Mouse (Mus musculus) liver, embryonic 14.5 days (tissue): ENCODE measurements around the gene Polr3gl. TPM values are rescaled to one million over a fixed set of nuclear protein-coding genes. Genes with fewer than 3 reads are reported as not detected.

Experiments
- ATAC-seq: fragments of 200-750 bp; cut with Nextera tagmentation; 2 replicates; pipeline ENCODE4 v1.8.0; 2017; ENCODE audit warnings: moderate number of reproducible peaks, mild to moderate bottlenecking, moderate library complexity; ENCODE audit not compliant: insufficient read depth
- DNase-seq, 3 experiments: peaks; one replicate each; pipeline ENCODE4 v3.0.0-alpha.2; 2012 to 2013; ENCODE audit warnings: low read depth in 3 of 3, low spot score in 3 of 3
- H3K27ac ChIP-seq: fragments of 300-500 bp; sonication (generic); 2 replicates; pipeline ENCODE4 v1.5.1; 2014; ENCODE audit warnings: moderate library complexity, mild to moderate bottlenecking, control low read depth, inconsistent platforms
- H3K27me3 ChIP-seq: fragments of 300-500 bp; sonication (generic); 2 replicates; pipeline ENCODE4 v1.6.1; 2014; ENCODE audit warnings: mild to moderate bottlenecking, low read length, moderate library complexity; ENCODE audit not compliant: control insufficient read depth, insufficient read depth
- H3K36me3 ChIP-seq: fragments of 300-500 bp; sonication (generic); replicated peaks from 2 replicates; pipeline ENCODE4 v1.6.1; 2014; ENCODE audit warnings: low read depth; ENCODE audit not compliant: control insufficient read depth, insufficient read depth
- H3K4me1 ChIP-seq, 2 experiments: fragments of 200-500 bp in 1 of 2; fragments of 300-500 bp in 1 of 2; sonication (generic) in 1 of 2; replicated peaks; 2 replicates each; pipeline ENCODE4 v1.6.1; 2012 to 2014; ENCODE audit warnings: antibody characterized with exemption in 1 of 2, inconsistent platforms in 1 of 2, low read length in 1 of 2; ENCODE audit not compliant: control insufficient read depth in 2 of 2, insufficient read depth in 2 of 2
- H3K4me2 ChIP-seq: fragments of 300-500 bp; sonication (generic); 2 replicates; pipeline ENCODE4 v1.6.1; 2014; ENCODE audit warnings: low read depth, mild to moderate bottlenecking, control low read depth, moderate library complexity
- H3K4me3 ChIP-seq, 2 experiments: fragments of 200-500 bp in 1 of 2; fragments of 300-500 bp in 1 of 2; sonication (generic) in 1 of 2; 2 replicates each; pipeline ENCODE4 v1.5.1; 2012 to 2014; ENCODE audit warnings: low read depth in 2 of 2, low read length in 2 of 2, mild to moderate bottlenecking in 2 of 2, control low read depth in 1 of 2, inconsistent platforms in 1 of 2, moderate library complexity in 1 of 2; ENCODE audit not compliant: insufficient read depth in 1 of 2
- H3K9ac ChIP-seq: fragments of 300-500 bp; sonication (generic); replicated peaks from 2 replicates; pipeline ENCODE4 v1.6.1; 2014; ENCODE audit warnings: mild to moderate bottlenecking, control low read depth, moderate library complexity
- H3K9me3 ChIP-seq: fragments of 300-500 bp; sonication (generic); 2 replicates; pipeline ENCODE4 v1.6.1; 2016; ENCODE audit warnings: low read length, mixed read lengths; ENCODE audit not compliant: control insufficient read depth
- CTCF ChIP-seq: IDR thresholded peaks from 2 replicates; pipeline ENCODE4 v1.5.1; 2016; ENCODE audit warnings: antibody characterized with exemption, low read depth, control low read depth
- EP300 ChIP-seq: IDR thresholded peaks from 2 replicates; pipeline ENCODE4 v1.6.1; 2016; ENCODE audit warnings: antibody characterized with exemption, low read depth
- WGBS: fragments of 180-500 bp; shearing (Covaris S2); extraction: QIAGEN DNeasy Blood & Tissue Kit; methylation state at CpG from one replicate; pipeline ENCODE4 v1.1.7; 2014; ENCODE audit not compliant: insufficient replicate concordance; 5-methylcytosine and 5-hydroxymethylcytosine counted together
- polyA plus RNA-seq, 2 experiments: library from polyadenylated mRNA; depleted of rRNA in 1 of 2; stranded (reverse) in 1 of 2; unstranded in 1 of 2; fragments of >200 nt; fragmentation: Nextera tagmentation in 1 of 2; extraction: Ambion mirVana in 1 of 2; gene quantifications; 2 replicates each; pipeline versions ENCODE4 v1.2.1 to v1.2.3; 2012 to 2014

Gene Polr3gl
- polyA plus RNA-seq, 2 experiments = 3.0 to 11.8 TPM

DNA sequence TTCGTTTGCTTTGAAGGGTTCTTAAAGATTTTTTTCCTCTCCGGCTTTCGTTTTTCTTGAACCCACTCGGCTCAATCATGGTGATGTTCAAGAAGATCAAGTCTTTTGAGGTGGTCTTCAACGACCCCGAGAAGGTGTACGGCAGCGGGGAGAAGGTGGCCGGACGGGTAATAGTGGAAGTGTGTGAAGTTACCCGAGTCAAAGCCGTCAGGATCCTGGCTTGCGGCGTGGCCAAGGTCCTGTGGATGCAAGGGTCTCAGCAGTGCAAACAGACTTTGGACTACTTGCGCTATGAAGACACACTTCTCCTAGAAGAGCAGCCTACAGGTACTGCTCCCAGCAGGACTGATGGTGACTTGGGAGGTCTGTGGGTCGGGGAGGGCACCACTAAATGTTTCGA lies 35.8 kb downstream of the Polr3gl start:
- Histone ChIP-seq H3K9ac (peak overlapping the region; percentile 97), H3K4me3 (peak overlapping the region; percentile 89 to 99), H3K27ac (peak overlapping the region; percentile 90), H3K4me2 (peak overlapping the region; percentile 99), H3K4me1 (peaks cover 10 to 15% of the 10 kb centered on the region in 2 experiments), H3K27me3 (no peaks in the 10 kb centered on the region), H3K36me3 (peaks cover 15% of the 10 kb centered on the region), H3K9me3 (no peaks in the 10 kb centered on the region)
- DNase-seq (no peak), ATAC-seq (peak; percentile 24; the same call in 1 of the 2 replicates)
- under 1% methylated on average over 17 of the region's 17 CpGs for WGBS
- no peak for TF ChIP-seq CTCF
- TF ChIP-seq EP300 = no peak

DNA sequence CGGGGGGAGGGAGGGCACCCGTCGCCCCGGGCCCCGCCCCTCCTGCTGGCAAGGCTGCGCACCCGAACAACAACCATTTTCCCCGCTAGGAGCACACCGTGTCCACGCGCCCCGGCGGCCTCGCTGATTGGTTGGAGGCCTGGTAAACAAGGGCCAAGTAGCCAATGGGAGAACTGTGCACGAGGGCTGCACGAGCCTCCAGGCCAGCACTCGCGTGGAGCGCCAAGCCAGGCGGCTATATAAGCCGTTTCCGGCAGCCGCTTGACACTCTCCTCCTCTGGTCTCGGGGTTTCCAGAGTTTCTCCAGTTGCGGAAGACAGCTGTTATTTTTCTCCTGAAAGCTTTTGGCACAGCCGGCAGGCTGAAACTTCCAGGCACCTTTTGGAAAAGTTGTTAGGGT lies 36.3 kb downstream of the Polr3gl start, which contains the start of gene Txnip:
Txnip (plus strand) TSS at position 264 of the 400 bp plus-strand sequence.
- peaks cover 15% of the 10 kb centered on the region for H3K36me3 ChIP-seq
- peak within 1 kb of the TSS; percentile 99 for H3K4me2 ChIP-seq
- peak; percentile 83 for TF ChIP-seq CTCF
- TF ChIP-seq EP300 = peak; percentile 65; the same call in 1 of the 2 replicates
- H3K27me3 ChIP-seq = no peaks in the 10 kb centered on the region
- H3K4me3 ChIP-seq = peak within 1 kb of the TSS; percentile 89 to 99
- H3K4me1 ChIP-seq = peaks cover 10 to 15% of the 10 kb centered on the region in 2 experiments
- H3K27ac ChIP-seq = peak within 1 kb of the TSS; percentile 90
- ATAC-seq (peak; percentile 99), DNase-seq (peak; percentile 98 to 99 (median 99))
- under 1% methylated on average over 26 of the region's 26 CpGs for WGBS
- H3K9me3 ChIP-seq = no peaks in the 10 kb centered on the region
- H3K9ac ChIP-seq = peak within 1 kb of the TSS; percentile 97

DNA sequence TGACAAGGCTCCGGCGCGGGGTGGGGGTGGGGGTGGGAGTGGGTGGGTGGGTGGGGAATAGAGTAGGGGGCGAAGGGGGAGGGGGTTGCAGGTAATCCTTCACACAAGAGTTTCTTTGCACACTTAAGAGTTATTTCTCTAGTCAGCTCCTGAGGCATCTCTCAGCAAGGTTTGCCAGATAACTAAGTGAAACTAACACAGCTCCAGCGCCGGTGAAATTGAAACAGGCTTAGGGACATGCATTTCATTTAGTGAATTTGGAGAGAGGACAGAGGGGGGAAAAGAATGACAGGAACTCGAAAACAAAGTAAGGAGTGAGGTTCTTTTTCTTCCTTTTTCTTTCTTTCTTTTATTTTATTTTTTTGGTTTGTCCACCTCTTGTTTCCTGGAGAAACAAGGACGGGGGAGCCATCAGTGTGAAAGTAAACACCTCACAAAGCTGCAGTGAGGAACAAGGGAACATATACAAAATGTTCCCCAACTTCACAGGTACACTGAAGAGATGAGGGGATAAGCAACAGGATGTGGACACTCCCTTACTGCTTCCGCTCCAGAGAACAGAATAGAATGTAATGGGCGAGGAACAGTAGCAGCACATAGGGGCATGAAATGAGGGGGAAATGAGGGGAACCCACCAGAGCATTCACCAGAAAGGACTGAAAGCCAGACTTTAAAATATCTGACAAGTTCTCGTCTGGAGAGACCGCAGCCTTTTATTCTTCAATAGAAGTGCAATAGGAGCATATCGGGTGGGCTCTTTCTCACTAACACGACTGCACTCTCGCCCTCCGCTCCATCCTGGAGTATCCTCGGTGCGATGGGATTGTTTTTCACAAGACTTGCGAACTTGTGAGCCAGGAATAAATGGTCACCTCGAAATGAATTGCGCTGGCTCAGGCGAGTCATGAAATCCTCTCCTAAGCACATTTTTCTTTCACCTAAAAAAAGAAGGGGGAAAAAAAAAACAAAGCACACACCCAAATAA lies 37.0 kb downstream of the Polr3gl start:
- Histone ChIP-seq H3K27me3 (no peaks in the 10 kb centered on the region), H3K4me2 (peak overlapping the region; percentile 99), H3K4me3 (peak overlapping the region; percentile 82 to 89), H3K9me3 (no peaks in the 10 kb centered on the region), H3K36me3 (peaks cover 15% of the 10 kb centered on the region), H3K9ac (peak overlapping the region; percentile 97), H3K27ac (peak overlapping the region; percentile 85), H3K4me1 (peaks cover 10 to 15% of the 10 kb centered on the region in 2 experiments)
- no peak for DNase-seq
- no peak for ATAC-seq
- 2% methylated on average over 22 of the region's 22 CpGs for WGBS
- TF ChIP-seq CTCF (no peak), EP300 (no peak)

DNA sequence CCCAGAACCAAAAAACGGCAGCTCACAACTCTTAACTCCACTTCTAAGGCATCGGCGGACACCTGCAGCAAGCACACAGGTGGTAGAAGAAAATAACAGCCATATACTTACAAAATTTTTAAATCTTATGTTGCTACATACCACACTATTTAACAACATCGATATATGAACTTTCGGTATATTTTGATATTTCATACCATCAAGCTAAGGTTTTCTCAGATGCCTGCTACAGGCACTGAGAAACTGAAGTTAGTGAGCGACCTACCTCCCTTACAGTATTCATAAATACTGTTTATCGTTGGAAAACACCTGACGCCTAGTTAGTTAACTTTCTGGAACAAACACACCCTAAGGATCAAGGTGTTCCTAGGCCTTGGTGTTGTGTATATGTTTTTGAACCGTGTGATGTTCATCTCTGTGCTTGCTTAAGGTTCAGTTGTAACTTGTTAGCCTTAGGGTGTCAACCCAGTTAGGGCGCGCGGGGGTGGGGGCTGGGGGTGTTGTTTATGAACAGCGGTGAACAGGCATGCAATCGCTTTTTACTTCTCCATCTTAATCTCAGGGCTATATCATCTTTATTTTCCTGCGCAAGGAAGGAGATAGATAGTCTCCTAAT lies 37.9 kb downstream of the Polr3gl start:
- Histone ChIP-seq H3K36me3 (peaks cover 15% of the 10 kb centered on the region), H3K4me1 (peaks cover 10 to 12% of the 10 kb centered on the region in 2 experiments), H3K9me3 (no peaks in the 10 kb centered on the region), H3K9ac (no peak overlapping the region), H3K4me2 (peak overlapping the region; percentile 99), H3K4me3 (peak overlapping the region in 1 of 2 experiments; percentile 89; a peak in 1 of 4 replicates), H3K27me3 (no peaks in the 10 kb centered on the region), H3K27ac (no peak overlapping the region)
- ATAC-seq (no peak), DNase-seq (no peak)
- 60% methylated on average over 15 of the region's 15 CpGs for WGBS
- TF ChIP-seq EP300 (no peak), CTCF (no peak)
